Mouse (Mus musculus) brain, embryonic 18.5 days (tissue): ENCODE data around the gene Naa40.

Source experiments
- DNase-seq: peaks from one replicate; pipeline ENCODE4 v3.0.0-alpha.2; 2012; ENCODE audit warnings: low read depth, low spot score

Naa40 gene

DNA sequence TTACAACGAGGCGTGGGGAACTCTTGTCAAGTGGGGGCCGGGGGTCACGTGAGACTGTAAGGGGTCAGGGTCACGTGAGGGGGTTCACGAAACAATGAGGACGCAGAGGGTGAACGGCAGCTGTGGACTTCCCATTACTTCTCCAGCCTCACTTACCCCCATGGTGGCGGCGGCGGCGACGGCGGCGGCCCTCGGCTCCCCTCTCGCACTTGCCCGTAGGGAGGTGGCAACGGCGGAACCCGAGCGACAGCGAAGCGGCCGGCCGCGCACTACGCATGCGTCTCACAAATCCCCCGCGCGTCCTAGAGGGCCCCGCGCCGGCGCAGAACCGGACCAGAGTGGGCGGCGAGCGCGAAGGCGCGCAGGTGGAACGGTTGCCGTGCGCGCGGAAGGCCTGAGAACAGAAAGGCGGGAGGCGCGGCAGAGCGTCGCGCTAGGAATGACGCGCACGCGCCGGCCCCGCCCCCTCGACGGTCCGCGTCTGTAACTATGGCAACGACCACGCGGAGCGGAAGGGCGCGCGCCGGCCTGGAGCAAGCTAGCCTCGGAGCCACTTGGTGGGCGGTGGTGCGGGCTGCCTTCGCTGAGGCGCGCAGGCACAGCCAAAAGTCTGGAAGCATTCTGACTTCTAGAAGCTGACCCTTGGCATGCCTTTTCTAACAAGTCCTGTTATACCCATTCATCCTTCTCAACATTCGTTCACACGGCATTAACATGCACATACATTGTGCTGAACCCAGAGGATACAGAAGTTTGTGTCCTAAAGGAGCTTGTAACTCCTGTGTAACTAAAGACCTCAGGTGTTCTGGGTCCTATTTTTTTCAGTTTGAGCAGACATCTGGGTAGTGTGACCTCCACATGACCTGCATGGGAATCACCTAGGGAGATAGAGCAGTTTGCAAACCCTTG, at the start of gene Naa40:
TSS of gene Naa40 (minus strand) at position 402 of the 909 bp plus-strand sequence.
- DNase-seq, result peak; percentile 90

- DNase-seq, result no peak
These were observed 48.8 kb upstream of the Naa40 start for GRCm38 (mm10) chr19:7289767-7290166.

- no peak for DNase-seq
These were observed 47.3 kb upstream of the Naa40 start for GRCm38 (mm10) chr19:7288288-7288687.

DNA sequence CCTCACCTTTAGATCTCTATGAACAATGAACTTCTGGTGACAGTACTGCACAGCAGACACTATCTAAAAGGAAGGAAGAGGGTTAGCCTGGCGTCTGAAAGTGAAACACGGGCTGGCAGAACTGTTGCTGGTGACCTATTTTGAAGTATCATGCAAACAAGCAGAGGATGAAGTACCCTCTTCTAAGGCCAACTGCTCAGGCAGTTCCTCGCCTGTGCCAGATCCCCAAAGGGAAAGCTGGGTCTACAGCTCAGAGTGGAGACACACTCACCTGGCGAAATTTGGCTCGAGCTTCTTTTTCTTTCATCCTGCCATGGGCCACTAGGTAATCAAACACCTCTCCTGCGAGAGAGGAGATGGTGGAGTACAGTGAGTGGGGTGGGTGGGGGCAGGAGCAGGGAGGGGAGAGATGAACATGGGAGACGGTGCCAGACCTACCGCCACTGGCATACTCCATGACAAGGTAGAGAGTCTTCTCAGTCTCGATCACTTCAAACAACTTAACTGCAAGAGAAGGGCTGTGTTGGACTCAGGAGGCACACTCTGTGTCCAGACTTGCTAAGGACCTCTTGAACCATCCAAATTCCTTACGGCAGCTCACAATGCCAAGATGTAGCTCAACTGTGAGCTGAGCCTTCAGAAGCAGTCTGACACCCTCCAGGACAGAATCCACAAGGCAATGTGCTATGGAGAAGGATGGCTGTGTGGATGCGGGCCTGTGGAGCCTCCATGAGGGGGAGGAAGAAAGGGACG, 45.8 kb upstream of the Naa40 start:
- no peak for DNase-seq

- no peak for DNase-seq
These were observed 39.8 kb upstream of the Naa40 start for GRCm38 (mm10) chr19:7280557-7281330.

- DNase-seq, result no peak
These were observed 38.1 kb upstream of the Naa40 start for GRCm38 (mm10) chr19:7279114-7279513.

DNA sequence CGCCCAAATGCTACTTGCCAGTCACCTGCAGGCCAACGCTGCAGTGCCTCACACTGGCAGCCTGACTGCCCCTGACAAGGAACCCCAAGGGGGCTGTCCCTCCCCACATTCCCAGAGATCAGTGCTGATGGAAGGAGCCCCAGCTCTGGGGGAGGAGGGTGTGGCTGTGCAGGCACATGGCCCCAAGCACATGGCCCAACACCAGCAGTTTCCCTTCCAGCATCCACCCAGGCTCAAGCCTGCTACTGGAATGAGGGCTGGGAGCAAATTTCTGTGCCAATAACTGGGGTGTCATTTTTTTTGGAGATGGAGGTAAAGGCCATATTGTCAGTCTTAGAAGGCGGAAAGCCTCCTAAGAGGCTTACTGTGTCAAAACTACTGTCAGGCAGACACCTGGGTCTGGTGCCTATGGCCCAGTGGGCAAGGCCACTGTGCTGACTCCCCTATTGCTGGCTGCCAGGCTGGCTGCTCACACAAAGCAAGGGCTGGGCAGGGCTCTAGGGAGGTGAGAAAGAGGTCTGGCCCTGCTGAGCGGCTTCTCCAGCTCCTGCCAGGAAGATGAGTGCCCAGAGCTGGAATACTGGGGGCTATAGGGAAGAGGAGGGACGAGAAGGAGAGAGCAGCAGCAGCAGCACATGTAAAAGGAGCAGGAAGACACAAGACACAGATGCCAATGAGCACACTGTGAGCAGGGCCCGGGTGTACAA, 37.4 kb upstream of the Naa40 start:
- DNase-seq, result no peak

DNA sequence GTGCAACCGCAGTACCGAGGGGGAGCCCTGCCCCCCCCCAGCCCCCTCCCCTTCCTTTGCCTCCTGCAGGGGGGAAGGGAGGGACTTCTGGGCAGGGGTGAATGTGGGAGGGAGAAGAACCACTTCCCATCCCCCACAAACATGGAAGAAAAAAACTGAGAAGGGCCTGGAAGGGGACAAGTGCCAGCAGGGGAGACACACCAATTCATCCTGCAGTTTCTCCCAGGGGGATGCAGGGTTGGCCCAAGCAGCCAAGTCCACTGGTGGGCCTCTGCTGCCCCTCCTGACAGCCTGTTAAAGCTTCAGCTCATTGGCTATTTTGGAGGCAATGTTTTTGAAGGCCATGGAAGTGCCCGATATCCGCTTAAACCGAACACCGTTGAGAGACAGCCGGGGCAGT, 35.8 kb upstream of the Naa40 start:
- no peak for DNase-seq

GRCm38 (mm10) chr19:7276053-7276659, 35.2 kb upstream of the Naa40 start:
- no peak for DNase-seq

DNA sequence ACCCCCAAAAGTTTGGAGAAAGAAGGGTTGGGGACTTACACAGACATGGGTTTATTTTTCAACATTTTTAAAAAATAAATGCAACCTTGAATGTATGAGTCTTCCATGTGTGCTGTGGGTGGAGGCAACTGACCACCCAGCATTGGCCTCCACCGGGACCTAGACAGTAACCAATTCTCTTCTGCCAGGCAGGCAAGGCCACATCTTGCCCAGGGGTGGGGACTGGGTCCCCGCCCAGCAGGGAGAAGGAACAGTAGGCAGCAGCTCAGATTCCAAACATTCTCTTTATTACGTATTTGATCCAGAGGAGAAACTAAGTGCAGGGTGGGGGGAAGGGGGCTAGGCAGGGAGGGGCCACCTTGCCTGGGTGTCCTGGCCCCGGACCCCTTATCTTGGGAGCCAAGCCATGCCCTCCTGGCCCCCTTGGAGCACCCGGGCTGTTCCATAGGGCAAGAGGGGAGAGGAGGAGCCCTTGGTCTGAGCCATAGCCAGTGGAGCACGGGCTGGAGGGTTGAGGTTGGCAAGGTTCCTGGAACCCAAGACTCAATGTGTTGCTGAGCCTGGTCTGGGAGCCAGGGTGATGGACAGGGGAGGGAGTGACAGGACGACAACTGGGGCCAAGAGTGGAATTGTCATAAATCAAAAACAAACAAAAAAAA, 34.3 kb upstream of the Naa40 start:
- no peak for DNase-seq

DNA sequence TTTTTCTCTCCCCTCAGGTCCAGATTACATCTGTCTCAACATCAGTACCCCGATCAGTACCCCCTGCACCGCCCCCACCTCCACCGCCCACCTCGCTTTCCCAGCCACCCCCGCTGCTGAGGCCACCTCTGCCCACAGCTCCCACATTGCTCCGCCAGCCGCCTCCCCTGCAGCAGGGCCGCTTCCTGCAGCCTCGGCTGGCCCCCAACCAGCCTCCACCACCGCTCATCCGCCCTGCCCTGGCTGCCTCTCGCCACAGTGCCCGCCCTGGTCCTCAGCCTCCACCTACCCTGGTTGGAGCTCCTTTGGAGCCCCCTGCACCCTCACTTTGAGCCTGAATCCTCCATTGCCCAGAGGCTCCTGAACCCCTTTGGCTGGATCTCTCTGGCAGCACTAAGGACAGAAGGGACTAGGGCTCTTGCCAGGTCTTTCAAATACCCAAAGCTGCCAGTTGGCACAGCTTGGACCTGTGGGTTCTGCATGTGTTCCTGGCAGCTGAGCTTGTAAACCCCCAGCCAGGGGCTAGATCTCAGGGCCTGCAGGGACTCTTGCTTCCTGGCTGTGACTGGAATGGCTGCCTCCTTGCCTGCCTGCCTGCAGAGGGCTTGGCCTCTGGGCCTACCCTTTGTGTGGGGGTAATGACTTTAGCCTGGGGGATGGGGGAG, 33.5 kb upstream of the Naa40 start:
- no peak for DNase-seq

DNA sequence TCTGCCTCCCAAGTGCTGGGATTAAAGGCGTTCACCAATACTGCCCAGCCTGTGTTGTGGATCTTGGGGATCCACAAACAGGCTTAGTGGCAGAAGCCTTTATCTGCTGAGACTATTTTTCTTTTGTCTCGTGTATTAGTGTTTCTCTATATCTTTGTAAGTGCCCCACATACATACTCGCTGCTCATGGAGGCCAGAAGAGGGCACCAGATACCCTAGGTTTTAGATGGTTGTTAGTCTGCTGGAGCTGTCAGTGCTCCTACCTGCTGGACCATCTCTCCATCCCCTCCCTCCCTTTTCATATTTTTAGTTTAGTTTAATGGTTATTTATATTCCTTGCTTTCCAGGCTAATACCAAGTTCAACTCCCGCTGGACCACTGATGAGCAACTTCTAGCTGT, 32.5 kb upstream of the Naa40 start:
- DNase-seq, result no peak

- DNase-seq, result no peak
These were observed 28.5 kb upstream of the Naa40 start for GRCm38 (mm10) chr19:7269290-7270044.

DNA sequence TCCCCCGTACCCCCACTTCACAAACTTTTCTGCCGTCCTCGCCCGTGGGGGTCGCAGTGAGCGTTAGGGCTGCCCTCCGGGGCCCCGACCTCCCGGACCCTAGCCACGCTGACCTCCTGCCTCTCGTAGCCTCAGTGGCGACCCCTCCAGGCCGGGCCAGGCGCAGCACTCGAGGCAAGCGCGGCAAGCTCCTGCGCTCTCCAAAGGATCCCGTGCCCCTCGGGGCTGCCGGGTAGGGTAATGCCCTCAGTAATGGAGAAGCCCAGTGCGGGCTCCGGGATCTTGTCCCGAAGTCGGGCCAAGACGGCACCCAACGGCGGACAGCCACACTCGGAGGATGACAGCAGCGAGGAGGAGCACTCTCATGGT, 27.7 kb upstream of the Naa40 start:
- no peak for DNase-seq

GRCm38 (mm10) chr19:7267781-7268721, 27.1 kb upstream of the Naa40 start:
- DNase-seq, result peak; percentile 64

DNA sequence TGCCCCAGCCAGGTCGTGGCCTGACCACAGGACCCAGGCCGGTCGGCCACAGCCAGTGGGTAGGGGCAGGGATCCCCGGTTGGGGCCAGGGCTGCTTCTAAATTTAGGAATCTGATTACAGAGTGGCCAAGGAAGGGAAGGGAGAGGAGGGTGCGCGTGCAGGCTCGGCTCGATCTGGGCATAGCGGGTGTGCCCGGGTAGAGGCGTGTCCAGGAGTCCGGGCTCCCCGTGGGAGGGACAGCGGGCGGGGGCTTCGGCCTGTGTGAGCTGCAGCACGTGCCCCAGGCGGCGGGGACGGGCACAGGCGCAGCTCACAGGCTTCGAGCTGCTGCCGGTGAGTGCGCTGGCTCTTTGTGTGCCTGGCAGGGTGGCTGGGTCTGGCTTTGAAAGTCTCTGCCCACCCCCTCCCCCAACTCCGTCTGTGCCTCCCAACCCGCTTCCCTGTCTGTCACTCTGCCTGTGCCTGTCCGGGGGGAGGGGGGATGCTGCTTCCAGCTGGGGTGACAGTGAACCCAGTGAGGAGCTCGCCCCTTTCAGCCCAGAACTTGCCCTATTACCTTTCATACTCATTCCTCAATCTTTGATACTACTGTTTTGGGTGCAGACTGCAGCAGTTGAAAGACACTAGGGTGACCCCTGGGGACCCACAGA, 26.2 kb upstream of the Naa40 start, which contains the start of gene Rcor2:
TSS of gene Rcor2 (plus strand) at position 235 of the 651 bp plus-strand sequence.
- DNase-seq, result peak; percentile 76

GRCm38 (mm10) chr19:7266421-7266831, 25.4 kb upstream of the Naa40 start:
- DNase-seq, result no peak
